Mouse (Mus musculus) layer of hippocampus, adult 11-12 months (tissue): Measurements from ENCODE around the gene Birc5.
A peak's percentile ranks its signal among the peaks of the same experiment; 100 is the strongest.
"Not testable (repeated sequence)": the region's sequence is repeated elsewhere in the genome, so short reads cannot be mapped to it uniquely, and the experiment has no call there.

Experiments used
- DNase-seq: peaks from one replicate; pipeline ENCODE4 v3.0.0; 2022; ENCODE audit warnings: low spot score

Gene Birc5

DNA sequence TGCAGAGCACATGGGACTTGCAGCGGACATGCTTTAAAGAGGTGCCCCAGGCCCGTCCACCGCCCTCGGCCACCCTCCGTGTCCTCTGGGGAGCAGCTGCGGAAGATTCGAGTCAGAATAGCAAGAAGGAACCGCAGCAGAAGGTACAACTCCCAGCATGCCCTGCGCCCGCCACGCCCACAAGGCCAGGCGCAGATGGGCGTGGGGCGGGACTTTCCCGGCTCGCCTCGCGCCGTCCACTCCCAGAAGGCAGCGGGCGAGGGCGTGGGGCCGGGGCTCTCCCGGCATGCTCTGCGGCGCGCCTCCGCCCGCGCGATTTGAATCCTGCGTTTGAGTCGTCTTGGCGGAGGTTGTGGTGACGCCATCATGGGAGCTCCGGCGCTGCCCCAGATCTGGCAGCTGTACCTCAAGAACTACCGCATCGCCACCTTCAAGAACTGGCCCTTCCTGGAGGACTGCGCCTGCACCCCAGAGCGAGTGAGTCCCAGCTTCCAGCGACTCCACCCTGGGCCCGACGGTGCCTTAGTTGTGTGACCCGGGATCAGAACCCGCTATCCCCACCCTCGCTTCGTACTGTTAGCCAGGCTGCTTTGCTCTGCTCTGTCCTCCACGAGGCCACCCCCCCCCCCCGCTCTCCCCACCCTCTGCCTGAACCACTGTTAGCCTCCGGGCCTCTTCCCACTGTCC lies at the start of gene Birc5:
TSS of gene Birc5 (plus strand) at position 267 of the 687 bp plus-strand sequence.
- DNase-seq: peak; percentile 97

DNA sequence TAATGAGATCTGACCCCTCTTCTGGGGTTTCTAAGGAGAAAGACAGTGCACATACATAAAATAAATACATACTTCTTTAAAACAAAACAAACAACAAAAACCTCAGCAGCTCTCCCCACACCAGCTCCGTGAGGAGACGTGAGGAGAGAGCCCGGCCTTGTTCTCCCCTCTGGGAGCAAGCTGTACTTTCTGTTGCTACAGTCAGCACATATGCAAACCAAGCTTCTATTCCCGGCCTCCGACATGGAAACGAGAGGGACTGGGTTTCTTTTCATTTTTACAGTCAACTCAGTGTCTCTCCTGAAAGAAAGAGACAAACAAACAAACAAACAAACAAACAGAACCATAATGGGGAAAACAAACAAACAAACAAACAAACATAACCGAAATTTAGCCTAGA lies 49.0 kb upstream of the Birc5 start:
- DNase-seq: no peak

DNA sequence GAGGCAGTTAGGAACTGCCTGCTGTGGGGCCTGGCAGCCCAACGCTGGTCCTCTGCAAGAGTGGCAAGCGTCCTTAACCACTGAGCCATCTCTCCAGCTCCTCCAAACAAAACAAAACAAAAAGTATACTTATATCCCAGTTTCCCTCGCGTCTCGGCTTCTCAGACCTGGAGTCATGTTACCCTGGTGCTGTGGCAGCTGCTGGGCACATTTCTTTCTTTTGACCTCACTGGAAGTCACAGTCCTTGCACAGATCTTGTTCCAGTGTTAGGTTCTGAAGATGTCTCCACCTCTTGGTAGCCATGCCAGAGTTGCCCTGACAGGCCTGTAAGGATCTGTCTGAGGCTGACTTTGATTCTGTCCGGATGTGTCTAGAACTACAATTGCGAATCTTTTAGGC lies 47.4 kb upstream of the Birc5 start:
- DNase-seq: no peak

DNA sequence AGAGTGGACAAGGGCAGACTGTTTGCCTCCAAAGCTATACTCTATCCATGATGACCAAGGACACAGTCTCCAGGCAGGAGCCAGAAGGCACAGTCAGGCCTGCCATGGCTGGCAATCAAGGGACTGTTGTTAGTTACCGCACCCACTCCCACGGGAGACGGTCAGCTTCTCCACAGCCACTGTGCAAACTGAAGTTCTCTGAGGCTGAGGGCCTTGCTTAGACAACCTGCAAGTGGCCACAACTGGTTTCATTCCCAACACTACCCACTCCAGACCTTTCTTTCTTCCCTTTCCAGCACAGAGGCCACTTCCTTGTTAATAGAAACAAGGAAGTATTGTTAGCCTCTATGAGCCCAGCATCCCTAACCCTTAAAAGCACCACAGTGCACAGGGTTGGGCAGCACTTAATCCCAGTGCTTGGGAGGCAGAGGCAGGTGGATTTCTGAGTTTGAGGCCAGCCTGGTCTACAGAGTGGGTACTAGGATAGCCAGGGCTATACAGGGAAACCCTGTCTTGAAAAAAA lies 45.8 kb upstream of the Birc5 start:
- DNase-seq: no peak

DNA sequence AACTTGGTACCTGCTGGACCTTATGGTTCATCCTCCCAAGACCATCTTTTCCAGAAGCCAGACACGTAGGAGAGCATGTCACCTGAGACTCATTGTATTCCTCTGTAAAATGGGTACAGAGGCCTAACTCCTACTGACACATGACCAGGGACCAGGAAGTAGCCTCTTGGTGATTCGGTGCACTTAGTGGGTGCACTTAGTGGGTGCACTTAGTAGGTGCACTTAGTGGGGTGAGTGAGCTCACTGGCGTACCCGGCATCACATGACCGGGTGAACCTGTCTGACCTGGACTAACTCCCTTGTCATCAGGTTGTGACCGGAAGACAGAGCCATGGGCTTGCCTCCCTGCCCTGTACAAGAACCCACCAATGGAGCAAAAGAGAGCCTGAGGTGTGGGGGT lies 42.3 kb upstream of the Birc5 start:
- DNase-seq: no peak

DNA sequence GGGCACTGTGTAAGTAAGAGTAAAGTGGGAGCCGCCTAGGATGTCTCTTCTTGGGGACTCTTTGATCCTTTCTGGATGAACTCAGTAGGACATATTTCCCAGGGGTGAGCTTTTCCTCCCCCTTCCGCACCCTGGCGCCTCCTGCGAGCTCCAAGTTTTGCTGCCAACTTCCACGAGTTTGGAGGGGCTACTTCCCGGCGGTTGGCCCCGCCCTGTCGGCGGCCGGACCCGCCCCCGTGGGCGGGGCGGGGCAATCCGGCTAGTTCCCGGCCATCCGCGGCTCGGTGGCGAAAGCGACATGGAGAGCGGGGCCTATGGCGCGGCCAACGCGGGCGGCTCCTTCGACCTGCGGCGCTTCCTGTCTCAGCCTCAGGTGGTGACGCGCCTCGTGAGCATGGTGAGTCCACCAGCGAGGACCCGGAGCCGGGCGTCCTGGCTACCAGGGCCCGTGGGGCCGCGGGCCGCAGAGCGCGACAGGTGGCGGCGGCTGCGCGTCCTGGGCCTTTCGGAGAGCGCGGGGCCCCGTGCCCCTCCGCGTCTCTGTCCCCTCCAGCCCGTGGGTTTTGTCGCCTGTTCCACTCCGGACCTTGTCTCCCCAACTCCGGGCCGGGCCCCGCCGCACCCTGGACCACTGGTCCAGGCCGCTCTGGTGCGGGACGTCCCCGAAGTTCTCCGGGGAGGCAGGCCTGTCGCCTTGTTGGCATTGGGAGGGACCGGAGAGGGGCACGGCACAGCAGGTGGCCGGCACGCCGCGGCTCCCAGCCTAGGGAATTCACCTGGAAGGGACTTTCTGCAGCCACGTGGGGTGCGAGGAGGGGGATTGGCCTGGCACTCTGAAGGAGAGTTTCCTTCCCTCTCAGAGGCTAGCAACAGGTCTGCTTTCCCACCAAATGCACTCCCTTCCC lies 39.4 kb upstream of the Birc5 start, which contains the start of the genes Gm20708 and Syngr2:
TSS of gene Gm20708 (plus strand) at position 262 of the 905 bp plus-strand sequence.
TSS of gene Syngr2 (plus strand) at position 262 of the 905 bp plus-strand sequence.
- DNase-seq: peak; percentile 56

DNA sequence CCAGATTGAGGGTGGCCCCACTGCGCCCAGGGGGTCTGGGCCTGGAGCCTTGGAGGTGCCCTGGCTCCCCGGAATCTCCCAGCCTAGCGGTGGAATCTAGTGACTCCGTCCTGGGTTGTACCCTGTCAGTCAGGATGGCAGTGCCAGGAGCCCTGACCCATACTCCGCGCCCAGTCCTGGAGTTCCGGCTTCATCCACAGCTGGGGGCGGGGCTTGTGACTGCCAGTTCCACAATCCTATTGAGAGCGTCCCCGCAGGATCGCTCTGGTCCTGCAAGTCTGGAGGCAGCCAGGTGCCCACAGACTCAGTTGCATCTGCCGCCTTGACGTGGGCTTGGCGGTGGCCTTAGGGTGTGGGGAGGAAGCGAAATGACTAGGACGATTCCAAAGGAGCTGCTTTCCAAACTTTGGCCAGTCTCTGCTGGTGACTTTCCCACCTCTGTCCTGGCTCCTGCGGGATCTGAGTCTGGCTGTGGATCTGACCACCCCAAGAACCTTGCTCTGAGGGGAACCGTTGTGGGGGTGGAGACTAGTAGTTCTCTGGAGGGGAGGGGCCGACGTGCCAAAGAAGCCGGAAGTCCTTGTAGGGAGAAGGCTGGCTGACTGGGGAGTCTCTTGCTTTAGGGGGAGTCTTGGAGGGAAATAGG lies 38.5 kb upstream of the Birc5 start:
- peak; percentile 83 for DNase-seq

DNA sequence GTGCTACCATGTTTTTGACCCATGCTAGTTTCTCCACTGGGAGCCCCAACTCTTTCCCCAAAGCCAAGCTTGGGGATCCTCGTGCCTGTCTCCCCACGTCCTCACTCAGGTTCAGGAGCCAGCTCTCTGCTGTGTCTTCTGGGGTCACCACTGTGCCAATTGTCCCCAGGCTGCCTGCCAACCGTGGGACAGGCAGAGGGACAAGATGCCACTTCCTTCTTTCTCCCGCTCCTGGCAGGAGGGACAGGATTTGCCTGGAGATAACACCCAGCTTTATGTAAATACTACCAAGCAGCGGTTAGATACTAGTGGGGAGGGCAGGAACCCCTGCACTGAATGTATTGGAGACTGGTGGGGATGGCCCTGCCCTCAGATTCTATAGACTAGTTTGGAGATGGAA lies 35.2 kb upstream of the Birc5 start:
- no peak for DNase-seq

DNA sequence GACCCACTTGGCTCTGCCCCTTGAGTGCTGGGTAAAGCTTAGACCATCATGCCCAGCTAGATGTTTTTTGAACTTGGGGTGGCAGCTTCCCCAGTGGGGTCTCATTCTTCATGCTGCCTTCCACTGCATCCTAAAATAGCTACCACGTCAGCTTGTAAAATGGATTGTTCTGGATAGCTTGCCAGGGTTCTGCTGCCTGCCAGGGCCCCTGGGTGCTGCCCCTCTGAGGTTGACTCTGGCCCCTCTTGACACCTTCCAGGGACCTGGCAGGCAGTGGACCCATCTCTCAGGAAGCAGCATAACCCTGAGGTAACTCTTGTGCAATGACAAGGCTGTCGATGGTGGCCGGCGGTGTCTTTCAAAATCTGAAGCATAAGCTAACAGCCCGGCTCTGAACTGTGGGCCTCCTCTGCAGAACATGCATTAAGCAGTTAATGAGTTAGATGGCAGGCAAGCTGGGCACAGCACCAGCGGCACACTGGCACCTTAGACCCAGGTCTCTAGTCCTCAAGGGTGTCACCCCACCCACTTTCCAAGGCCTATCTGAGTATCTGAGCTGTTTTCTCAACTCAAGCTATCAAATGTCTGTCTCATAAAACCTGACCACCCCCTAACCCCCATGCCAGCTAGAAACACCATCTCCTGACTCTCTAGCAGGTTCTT lies 34.2 kb upstream of the Birc5 start:
- no peak for DNase-seq

DNA sequence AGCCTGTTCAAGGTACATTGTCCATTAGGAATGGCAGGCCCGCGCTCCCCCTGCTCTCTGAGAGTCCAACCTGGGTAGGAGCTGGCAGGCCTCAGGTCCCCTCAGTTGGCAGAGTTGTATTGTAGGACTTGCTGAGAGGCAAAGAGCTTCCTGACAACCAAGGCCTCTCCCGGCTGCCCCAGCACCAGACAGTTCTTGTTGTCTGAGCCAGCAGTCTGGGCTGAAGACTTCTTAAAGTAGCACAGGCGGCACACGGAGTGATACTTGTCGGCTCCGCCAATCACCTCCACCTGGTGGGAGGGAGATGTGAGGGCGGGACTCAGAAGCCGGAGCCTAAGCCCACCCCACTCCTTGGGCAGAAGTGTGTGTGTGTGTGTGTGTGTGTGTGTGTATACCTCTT lies 33.2 kb upstream of the Birc5 start:
- not testable (repeated sequence) for DNase-seq

DNA sequence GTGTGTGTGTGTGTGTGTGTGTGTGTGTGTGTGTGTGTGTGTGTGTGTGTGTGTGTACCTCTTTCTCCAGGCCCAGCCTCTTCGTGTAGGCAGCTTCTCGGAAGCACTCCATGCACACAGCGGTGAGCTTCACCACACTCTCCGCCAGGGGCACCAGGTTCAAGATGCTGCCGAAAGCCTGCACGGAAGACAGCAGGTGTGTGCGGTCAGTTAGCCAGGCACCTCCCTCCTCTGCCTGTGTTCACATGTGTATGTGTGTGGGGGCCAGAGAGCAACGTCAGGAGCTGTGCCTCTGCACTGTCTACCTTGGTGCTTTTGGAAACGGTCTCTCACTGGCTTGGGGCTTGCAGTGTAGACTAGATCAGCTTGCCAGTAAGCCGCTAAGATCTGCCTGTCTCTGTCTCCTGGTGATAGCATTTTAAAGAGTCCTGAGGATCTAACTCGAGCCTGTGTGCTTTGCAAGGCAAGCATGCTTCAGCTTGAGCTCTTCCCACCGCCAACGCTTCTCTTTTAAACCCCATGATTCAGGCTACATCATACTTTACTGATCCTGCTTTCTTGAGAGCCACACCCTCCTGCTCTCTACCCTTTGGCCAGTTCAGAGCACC lies 32.6 kb upstream of the Birc5 start:
- DNase-seq: no peak

DNA sequence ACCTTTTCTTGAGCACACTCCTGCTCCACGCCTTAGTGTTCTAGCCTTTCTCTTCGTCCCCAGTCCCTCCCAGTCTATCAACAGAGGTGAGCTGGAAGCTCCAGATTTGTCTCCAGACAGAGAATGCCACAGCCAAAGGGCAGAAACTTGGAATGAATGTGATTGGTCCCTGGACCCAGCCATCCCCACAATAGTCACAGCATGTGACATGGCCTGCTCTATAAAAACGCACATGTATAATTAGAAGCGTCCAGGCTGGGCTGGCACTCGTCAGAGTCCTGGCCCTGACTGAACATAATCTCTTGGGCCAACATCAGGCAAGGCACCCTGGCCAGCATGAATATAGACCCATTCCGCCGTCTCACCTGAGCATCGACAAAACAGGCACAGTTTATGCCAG lies 30.0 kb upstream of the Birc5 start:
- DNase-seq: no peak

DNA sequence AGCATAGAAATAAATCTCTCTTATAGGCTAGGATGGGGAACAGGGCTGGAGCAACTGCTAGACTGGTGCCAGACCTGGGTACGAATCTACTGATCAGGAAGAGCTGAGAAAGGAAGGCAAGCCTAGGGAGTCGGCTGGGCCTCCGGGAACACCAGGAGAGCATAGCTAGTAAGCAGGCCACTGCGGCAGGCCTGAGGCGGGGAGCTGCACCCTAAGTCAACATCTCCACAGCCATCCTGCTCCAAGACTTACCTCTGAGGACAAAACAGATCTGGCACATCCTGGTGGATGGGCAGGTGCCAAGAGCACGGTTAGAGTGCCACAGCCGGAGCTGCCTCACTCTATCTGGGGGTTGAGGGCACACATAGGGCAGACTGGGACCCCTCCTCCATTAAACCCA lies 28.9 kb upstream of the Birc5 start:
- no peak for DNase-seq

DNA sequence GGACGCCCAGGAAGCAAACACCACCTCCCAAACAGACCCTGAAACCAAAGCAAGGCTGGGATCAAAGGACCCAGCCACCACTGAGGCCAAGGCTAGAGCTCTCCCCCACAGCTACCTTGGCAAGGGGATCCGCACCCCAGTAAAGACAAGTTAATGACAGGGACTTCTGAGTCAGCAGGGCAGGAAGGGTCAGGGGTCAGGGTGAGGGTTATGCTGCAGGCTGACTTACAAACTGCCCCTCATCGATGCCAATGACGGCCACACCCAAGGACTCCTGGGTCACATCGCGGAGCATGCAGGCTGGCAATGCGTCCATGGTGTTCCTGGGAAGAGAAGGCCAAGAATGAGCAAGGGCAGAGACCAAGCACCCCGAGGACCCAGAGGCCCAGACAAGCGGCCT lies 27.2 kb upstream of the Birc5 start:
- no peak for DNase-seq

DNA sequence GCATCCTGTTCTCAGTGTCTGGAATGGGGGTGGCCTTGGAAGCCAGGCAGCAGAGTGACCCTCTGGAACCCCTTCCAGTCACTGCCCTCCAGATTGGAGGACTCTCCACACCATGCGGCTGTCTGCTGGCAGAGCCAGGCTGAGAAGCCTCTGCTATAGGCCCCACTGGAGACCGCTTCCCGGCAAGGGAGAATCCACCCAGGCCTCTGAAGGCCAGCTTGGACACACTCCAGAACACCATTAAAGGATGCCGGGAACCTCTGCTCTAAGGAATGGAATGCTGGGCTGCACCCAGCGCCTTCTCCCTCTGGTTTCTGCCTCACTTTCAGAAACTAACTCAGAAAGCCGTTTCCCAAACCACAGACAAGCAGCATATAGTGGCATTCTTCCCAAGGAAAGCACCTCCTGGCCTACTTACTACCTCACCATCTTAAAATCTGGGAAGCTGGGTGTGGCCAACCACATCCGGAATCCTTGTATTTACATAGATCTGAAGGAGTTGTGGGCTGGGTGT lies 26.3 kb upstream of the Birc5 start:
- DNase-seq: no peak

DNA sequence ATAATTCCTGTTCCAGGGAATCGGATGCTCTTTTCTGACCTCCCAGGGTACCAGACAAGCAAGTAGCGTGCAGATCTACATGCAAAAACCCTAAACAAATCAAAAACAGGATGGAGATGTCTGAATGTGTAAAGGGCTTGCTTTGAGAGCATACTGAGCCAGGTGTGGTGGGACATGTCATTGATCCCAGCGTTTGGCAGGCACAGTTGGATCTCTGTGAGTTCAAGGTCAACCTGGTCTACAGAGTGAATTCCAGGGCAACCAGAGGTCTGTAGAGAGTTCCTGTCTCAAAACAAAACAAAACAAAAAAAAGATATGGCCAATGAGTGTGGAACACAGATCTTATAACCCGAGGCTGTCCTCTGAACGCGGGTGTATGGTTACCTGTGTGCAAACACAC lies 25.6 kb upstream of the Birc5 start:
- no peak for DNase-seq

DNA sequence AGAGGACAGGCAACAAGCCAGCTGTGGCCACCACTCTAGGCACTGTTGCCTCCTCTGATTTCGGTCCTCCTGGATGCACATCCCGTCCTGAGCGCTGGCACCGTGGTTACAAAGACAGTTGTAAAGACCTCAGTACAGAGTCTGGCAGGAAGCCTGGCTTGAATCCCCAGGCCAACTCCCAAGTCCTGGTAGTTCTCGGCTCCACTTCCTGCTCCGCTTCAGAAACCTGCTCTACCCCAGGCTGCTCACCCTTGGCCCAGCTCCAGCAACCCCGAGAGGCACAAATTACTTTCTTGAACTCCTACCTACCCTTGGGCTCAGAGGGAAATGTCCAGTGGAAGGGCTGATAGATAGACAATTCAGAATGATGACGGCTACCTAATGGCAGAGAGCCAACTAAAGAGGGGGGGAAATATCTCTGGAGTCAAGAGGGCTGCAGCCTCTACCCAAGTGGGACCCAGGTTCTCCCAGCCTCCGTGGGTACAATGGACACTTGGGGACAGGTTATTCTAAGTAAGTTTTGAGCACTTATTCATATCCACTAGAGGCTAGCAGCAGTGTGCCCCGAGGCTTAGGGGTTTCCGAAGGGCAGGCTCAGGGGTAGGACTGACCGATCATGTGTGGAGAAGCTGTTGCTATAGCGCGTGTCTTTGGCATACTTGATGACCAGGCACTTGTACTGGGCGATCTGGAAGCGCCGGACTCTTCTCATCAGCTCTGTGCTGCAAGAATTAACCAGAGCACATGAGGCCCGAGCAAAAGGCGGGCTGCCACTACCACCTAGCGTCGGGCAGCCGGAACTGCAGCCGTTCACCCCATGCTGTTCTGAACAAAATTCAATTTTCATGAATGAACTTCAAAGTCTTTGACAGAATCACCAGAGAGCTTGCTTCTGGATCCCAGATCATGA lies 24.7 kb upstream of the Birc5 start:
- peak; percentile 86 for DNase-seq

DNA sequence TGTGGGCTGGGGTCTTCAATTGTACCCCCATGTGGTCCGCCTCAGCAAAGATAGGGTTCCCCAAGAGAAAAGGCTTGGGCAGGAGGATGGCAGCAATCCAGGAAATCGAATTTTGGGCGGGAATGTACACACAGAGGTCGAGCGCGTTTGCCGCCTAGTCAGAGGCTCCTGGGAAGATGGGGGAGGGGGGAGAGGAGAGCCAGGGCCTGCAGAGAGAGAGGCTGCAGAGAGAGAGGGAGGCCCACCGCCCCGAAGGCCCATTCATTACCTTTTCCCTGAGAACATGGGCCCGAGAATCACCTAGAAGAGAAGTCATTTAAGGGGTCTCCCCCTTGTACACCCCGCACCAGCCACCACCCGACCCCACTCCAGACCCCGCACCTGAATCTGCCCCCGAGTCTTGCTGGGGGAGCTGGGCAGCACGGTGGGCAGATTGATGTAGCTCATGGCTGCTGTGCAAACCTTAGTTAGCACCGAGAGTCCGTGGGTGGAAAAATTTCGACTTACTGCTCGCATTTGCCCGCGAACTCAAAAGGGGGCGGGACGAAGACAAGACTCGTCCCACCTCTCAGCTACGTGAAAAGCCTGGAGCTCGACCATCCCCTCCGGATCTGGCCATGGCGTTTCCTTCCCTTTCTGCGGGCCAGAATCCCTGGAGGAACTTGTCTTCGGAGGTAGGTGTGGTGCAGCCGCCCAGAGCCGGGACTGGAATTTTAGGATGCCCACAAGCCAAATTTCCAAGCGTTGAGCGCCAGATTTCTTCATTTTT lies 23.5 kb upstream of the Birc5 start, which contains the start of the genes Afmid and Tk1:
TSS of gene Afmid (plus strand) at position 592 of the 769 bp plus-strand sequence.
TSS of gene Tk1 (minus strand) at position 760 of the 769 bp plus-strand sequence.
- no peak for DNase-seq

DNA sequence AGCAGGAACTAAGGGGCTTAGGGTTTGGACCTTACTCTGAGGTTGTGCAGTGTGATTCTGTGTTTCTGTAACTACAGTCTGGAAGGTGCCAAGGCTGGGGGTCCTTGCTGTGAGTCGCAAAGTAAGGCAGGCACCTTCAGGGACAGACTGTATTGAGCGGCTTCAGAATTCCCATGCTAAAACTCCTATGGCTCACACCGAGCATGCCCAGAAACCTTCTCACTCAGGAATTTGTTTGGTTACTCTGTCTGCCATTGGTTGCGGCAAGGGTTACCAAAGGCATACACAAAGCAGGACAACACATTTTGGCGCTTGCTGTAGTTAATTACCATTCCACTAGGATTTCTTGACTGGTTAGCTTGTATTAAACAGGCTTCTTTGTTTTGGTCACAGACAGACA lies 22.9 kb upstream of the Birc5 start:
- no peak for DNase-seq
